Mouse (Mus musculus): ENCODE results near the gene Kcnk2.

Gene Kcnk2

GRCm38 (mm10) chr1:189215131-189215530 lies 186.9 kb downstream of the Kcnk2 start:
- no peak for DNase-seq (ENCODE audit: low spot score)

- DNase-seq (ENCODE audit: low spot score), result no peak
Observed at GRCm38 (mm10) chr1:189214477-189214876, 187.6 kb downstream of the Kcnk2 start.

- DNase-seq (ENCODE audit: low spot score), result no peak
Observed at GRCm38 (mm10) chr1:189209715-189210108, 192.4 kb downstream of the Kcnk2 start.

- DNase-seq (ENCODE audit: low spot score), result no peak
Observed at GRCm38 (mm10) chr1:189209029-189209714, 192.9 kb downstream of the Kcnk2 start.

GRCm38 (mm10) chr1:189208605-189209004 lies 193.5 kb downstream of the Kcnk2 start:
- DNase-seq (ENCODE audit: low spot score), result no peak

GRCm38 (mm10) chr1:189195758-189196157 lies 206.3 kb downstream of the Kcnk2 start:
- DNase-seq (ENCODE audit: low spot score), result no peak

GRCm38 (mm10) chr1:189187737-189188390 lies 214.2 kb downstream of the Kcnk2 start:
- no peak for DNase-seq (ENCODE audit: low spot score)

- DNase-seq (ENCODE audit: low spot score), result no peak
Observed at GRCm38 (mm10) chr1:189185206-189185750, 216.8 kb downstream of the Kcnk2 start.

GRCm38 (mm10) chr1:189177746-189178145 lies 224.3 kb downstream of the Kcnk2 start:
- no peak for DNase-seq (ENCODE audit: low spot score)

GRCm38 (mm10) chr1:189173479-189173878 lies 228.6 kb downstream of the Kcnk2 start:
- no peak for DNase-seq (ENCODE audit: low spot score)

- DNase-seq (ENCODE audit: low spot score), result no peak
Observed at GRCm38 (mm10) chr1:189171138-189171537, 230.9 kb downstream of the Kcnk2 start.

GRCm38 (mm10) chr1:189165756-189166155 lies 236.3 kb downstream of the Kcnk2 start:
- DNase-seq (ENCODE audit: low spot score), result no peak

GRCm38 (mm10) chr1:189165141-189165540 lies 236.9 kb downstream of the Kcnk2 start:
- no peak for DNase-seq (ENCODE audit: low spot score)

GRCm38 (mm10) chr1:189164721-189165120 lies 237.4 kb downstream of the Kcnk2 start:
- no peak for DNase-seq (ENCODE audit: low spot score)

- DNase-seq (ENCODE audit: low spot score), result no peak
Observed at GRCm38 (mm10) chr1:189164241-189164640, 237.8 kb downstream of the Kcnk2 start.

Measured in urinary bladder, postnatal 25 days (tissue).